ENCODE assay signal across 8 mouse cellular contexts in genomic region chr14:30671986-30672312, GRCm38 (mm10). TPM values are rescaled to one million over a fixed set of nuclear protein-coding genes. Genes with fewer than 3 reads are reported as not detected.
DNase-seq lines count a peak whose midpoint lies in the region; ATAC-seq and TF ChIP-seq lines count a peak whose summit lies in the region.

No protein-coding gene starts in this region.

- peaks cover 0 to 3% of the 10 kb centered on the region in 2 experiments; a peak in 1 of 4 replicates for H3K4me1 ChIP-seq in ES-E14 (ENCODE audit: control insufficient read depth in 2 of 2, insufficient read depth in 2 of 2, low read length in 2 of 2, poor library complexity in 1 of 2)
- no peaks in the 10 kb centered on the region for H3K4me1 ChIP-seq in forebrain, embryonic 16.5 days (replicated peaks; ENCODE audit: control insufficient read depth, insufficient read depth, low read length)
- no peaks in the 10 kb centered on the region for H3K4me1 ChIP-seq in lung, embryonic 14.5 days (ENCODE audit: insufficient read depth)
- peaks cover 5% of the 10 kb centered on the region for H3K4me1 ChIP-seq in thymus, adult 2 months (replicated peaks; ENCODE audit: control insufficient read depth, insufficient read depth, low read length)

- WGBS in forebrain, embryonic 16.5 days, result 5% methylated on average over 3 of the region's 3 CpGs
- 12% methylated on average over 3 of the region's 3 CpGs for WGBS in lung, embryonic 14.5 days
- 8% methylated on average over 3 of the region's 3 CpGs for whole genome bisulfite sequencing in thymus, adult 2 months

- no peak overlapping the region for H3K9ac ChIP-seq in ES-E14 (ENCODE audit: insufficient read depth, low read depth, low read length, poor library complexity, severe bottlenecking)
- no peak overlapping the region for H3K9ac ChIP-seq in forebrain, embryonic 16.5 days (replicated peaks; ENCODE audit: low read depth, low read length)
- no peak overlapping the region for H3K9ac ChIP-seq in lung, embryonic 14.5 days

- peak; percentile 88 for TF ChIP-seq CTCF in layer of hippocampus, adult 2 months (conservative IDR thresholded peaks at IDR 0.05)
- peak; percentile 92 for TF ChIP-seq CTCF in lung, embryonic 14.5 days (IDR thresholded peaks at IDR 0.05; ENCODE audit: low read depth)
- TF ChIP-seq CTCF in thymus, adult 2 months (IDR thresholded peaks at IDR 0.05; ENCODE audit: borderline replicate concordance, control insufficient read depth, extremely low read depth, insufficient read depth, low read length, poor library complexity), result peak; percentile 47; the same call in 1 of the 2 replicates

- H3K4me3 ChIP-seq in ES-E14 (ENCODE audit: insufficient read depth in 1 of 2, low read depth in 1 of 2, low read length in 2 of 2, poor library complexity in 1 of 2, severe bottlenecking in 1 of 2), result no peak overlapping the region
- H3K4me3 ChIP-seq in forebrain, embryonic 16.5 days (replicated peaks; ENCODE audit: low read length), result no peak overlapping the region
- H3K4me3 ChIP-seq in layer of hippocampus, adult 2 months, result no peak overlapping the region
- H3K4me3 ChIP-seq in lung, embryonic 14.5 days (ENCODE audit: low read depth, low read length), result no peak overlapping the region
- no peak overlapping the region for H3K4me3 ChIP-seq in thymus, adult 2 months (ENCODE audit: control insufficient read depth, insufficient read depth, low read length)

- ATAC-seq in forebrain, embryonic 16.5 days, result peak; percentile 95
- peak; percentile 89 for ATAC-seq in lung, embryonic 14.5 days (ENCODE audit: insufficient read depth)

- H3K27me3 ChIP-seq in forebrain, embryonic 16.5 days (replicated peaks; ENCODE audit: control insufficient read depth, insufficient read depth, low read length), result no peaks in the 10 kb centered on the region
- H3K27me3 ChIP-seq in lung, embryonic 14.5 days (ENCODE audit: insufficient read depth, low read length), result no peaks in the 10 kb centered on the region
- H3K27me3 ChIP-seq in thymus, adult 2 months (ENCODE audit: control insufficient read depth, insufficient read depth, low read length), result no peaks in the 10 kb centered on the region

- TF ChIP-seq POLR2A in thymus, adult 2 months (IDR thresholded peaks at IDR 0.05; ENCODE audit: control insufficient read depth, extremely low read depth, insufficient read depth, low read length, poor library complexity), result no peak

- peak; percentile 80 for DNase-seq in ES-E14 (ENCODE audit: low read depth, low spot score)
- peak; percentile 68 for DNase-seq in cerebellum, adult 11-12 months
- DNase-seq in heart, postnatal 4 days, result peak; percentile 94
- peak; percentile 86 to 96 for DNase-seq in layer of hippocampus, adult 2 months (ENCODE audit: low spot score in 2 of 2)
- peak; percentile 96 for DNase-seq in lung, embryonic 14.5 days
- DNase-seq in ovary, adult 18-20 months (ENCODE audit: low spot score), result peak; percentile 62
- DNase-seq in thymus, adult 2 months, result peak; percentile 87

- H3K4me2 ChIP-seq in forebrain, embryonic 16.5 days (ENCODE audit: low read length), result no peak overlapping the region
- no peak overlapping the region for H3K4me2 ChIP-seq in lung, embryonic 14.5 days

- no peak overlapping the region for H3K27ac ChIP-seq in ES-E14 (ENCODE audit: insufficient read depth, low read depth, low read length, poor library complexity, severe bottlenecking)
- no peak overlapping the region for H3K27ac ChIP-seq in forebrain, embryonic 16.5 days (ENCODE audit: low read length)
- 0 out of 2 replicates have a peak overlapping the region, but pooled peaks have one; percentile 21 for H3K27ac ChIP-seq in layer of hippocampus, adult 2 months
- no peak overlapping the region for H3K27ac ChIP-seq in lung, embryonic 14.5 days (ENCODE audit: low read depth)
- no peak overlapping the region for H3K27ac ChIP-seq in thymus, adult 2 months (ENCODE audit: control insufficient read depth, insufficient read depth, low read length)

- no peaks in the 10 kb centered on the region for H3K9me3 ChIP-seq in ES-E14 (ENCODE audit: control insufficient read depth, insufficient read depth, low read depth, low read length)
- H3K9me3 ChIP-seq in forebrain, embryonic 16.5 days (ENCODE audit: control insufficient read depth, low read length), result no peaks in the 10 kb centered on the region
- no peaks in the 10 kb centered on the region for H3K9me3 ChIP-seq in lung, embryonic 14.5 days (ENCODE audit: low read depth, low read length)

- in situ Hi-C loops in ES-E14 (cut with MboI; ENCODE audit: low sequenced_read_pairs in 2 of 2, unreplicated experiment in 2 of 2), result no loop called here

- peaks cover 21% of the 10 kb centered on the region; the same call in 1 of the 2 replicates for H3K36me3 ChIP-seq in ES-E14 (ENCODE audit: control insufficient read depth, insufficient read depth, low read length, poor library complexity, severe bottlenecking)
- H3K36me3 ChIP-seq in forebrain, embryonic 16.5 days (ENCODE audit: control insufficient read depth, insufficient read depth), result peaks cover 3% of the 10 kb centered on the region; the same call in 1 of the 2 replicates
- peaks cover 63% of the 10 kb centered on the region for H3K36me3 ChIP-seq in lung, embryonic 14.5 days (ENCODE audit: insufficient read depth)
- peaks cover 16% of the 10 kb centered on the region for H3K36me3 ChIP-seq in thymus, adult 2 months (ENCODE audit: control insufficient read depth, insufficient read depth, low read length)

TF ChIP-seq in ES-E14, 5 proteins besides CTCF, POLR2A, EP300 and RAD21:
- TF ChIP-seq CHD2 (IDR thresholded peaks at IDR 0.05; ENCODE audit: low read depth, low read length), result no peak
- peak; percentile 52; the same call in 1 of the 2 replicates for TF ChIP-seq ZC3H11A (IDR thresholded peaks at IDR 0.05; ENCODE audit: borderline replicate concordance, low read depth, low read length)

RNA-seq across cellular contexts. Expression of gene Rft1, which starts 17.8 kb away (rescaled TPM):
- 15.7 and 22.4 TPM in 2 replicates for total RNA-seq in ES-E14 (2012; rRNA removed)
- polyA plus RNA-seq in forebrain, embryonic 16.5 days (2015; fragmentation: Nextera tagmentation; extraction: Ambion mirVana), result 7.2 and 8.5 TPM in 2 replicates
- 10 to 100 TPM in 1 of 2 experiments, 1 to 10 TPM in 1; 9.6 to 10.5 TPM for total RNA-seq in heart, postnatal 4 days (2021)
- total RNA-seq in layer of hippocampus, adult 2 months (2021), result 10 to 100 TPM; 10.8 to 12.0 TPM
- polyA plus RNA-seq in lung, embryonic 14.5 days (2014; fragmentation: Nextera tagmentation; extraction: Ambion mirVana), result 16.9 and 18.0 TPM in 2 replicates
- polyA plus RNA-seq in thymus, adult 2 months (2012; rRNA removed), result 13.8 and 14.0 TPM in 2 replicates

RNA-seq across cellular contexts. Expression of gene Sfmbt1, which starts 42.7 kb away (rescaled TPM):
- total RNA-seq in ES-E14 (2012; rRNA removed), result 5.6 and 7.0 TPM in 2 replicates
- 19.9 and 21.9 TPM in 2 replicates for polyA plus RNA-seq in forebrain, embryonic 16.5 days (2015; fragmentation: Nextera tagmentation; extraction: Ambion mirVana)
- 10 to 100 TPM; 20.4 to 20.7 TPM for total RNA-seq in heart, postnatal 4 days (2021)
- total RNA-seq in layer of hippocampus, adult 2 months (2021), result 10 to 100 TPM; 33.5 to 36.6 TPM
- polyA plus RNA-seq in lung, embryonic 14.5 days (2014; fragmentation: Nextera tagmentation; extraction: Ambion mirVana), result 14.7 and 15.0 TPM in 2 replicates
- 3.2 and 4.0 TPM in 2 replicates for polyA plus RNA-seq in thymus, adult 2 months (2012; rRNA removed)

RNA-seq across cellular contexts. Expression of gene Prkcd, which starts 45.9 kb away (rescaled TPM):
- total RNA-seq in ES-E14 (2012; rRNA removed), result 43.8 and 60.3 TPM in 2 replicates
- 27.9 and 34.6 TPM in 2 replicates for polyA plus RNA-seq in forebrain, embryonic 16.5 days (2015; fragmentation: Nextera tagmentation; extraction: Ambion mirVana)
- total RNA-seq in heart, postnatal 4 days (2021), result 10 to 100 TPM; 28.6 to 30.9 TPM
- 10 to 100 TPM; 33.3 to 47.5 TPM for total RNA-seq in layer of hippocampus, adult 2 months (2021)
- 48.9 and 54.0 TPM in 2 replicates for polyA plus RNA-seq in lung, embryonic 14.5 days (2014; fragmentation: Nextera tagmentation; extraction: Ambion mirVana)
- polyA plus RNA-seq in thymus, adult 2 months (2012; rRNA removed), result 201 and 214 TPM in 2 replicates
